Mouse (Mus musculus) hindbrain, embryonic 12.5 days (tissue): Measurements from ENCODE around the gene Leng8. TPM values are rescaled to one million over a fixed set of nuclear protein-coding genes. Genes with fewer than 3 reads are reported as not detected.

Experiments used
- ATAC-seq: fragments of 200-750 bp; cut with Nextera tagmentation; 2 replicates; pipeline ENCODE4 v1.8.0; 2017; ENCODE audit warnings: moderate TSS enrichment; ENCODE audit not compliant: low FRiP score
- H3K27ac ChIP-seq: fragments of 300-500 bp; sonication (generic); 2 replicates; pipeline ENCODE4 v1.5.1; 2016; ENCODE audit warnings: mild to moderate bottlenecking
- H3K27me3 ChIP-seq: fragments of 300-500 bp; sonication (generic); 2 replicates; pipeline ENCODE4 v1.6.1; 2016; ENCODE audit warnings: mild to moderate bottlenecking
- H3K36me3 ChIP-seq: fragments of 300-500 bp; sonication (generic); 2 replicates; pipeline ENCODE4 v1.6.1; 2016; ENCODE audit warnings: mild to moderate bottlenecking
- H3K4me1 ChIP-seq: fragments of 300-500 bp; sonication (generic); 2 replicates; pipeline ENCODE4 v1.6.1; 2016
- H3K4me2 ChIP-seq: fragments of 300-500 bp; sonication (generic); replicated peaks from 2 replicates; pipeline ENCODE4 v1.6.1; 2016; ENCODE audit warnings: mild to moderate bottlenecking
- H3K4me3 ChIP-seq: fragments of 300-500 bp; sonication (generic); 2 replicates; pipeline ENCODE4 v1.5.1; 2016; ENCODE audit warnings: mild to moderate bottlenecking
- H3K9ac ChIP-seq: fragments of 300-500 bp; sonication (generic); 2 replicates; pipeline ENCODE4 v1.6.1; 2016; ENCODE audit warnings: mild to moderate bottlenecking, moderate library complexity
- H3K9me3 ChIP-seq: fragments of 300-500 bp; sonication (generic); replicated peaks from 2 replicates; pipeline ENCODE4 v1.6.1; 2016; ENCODE audit warnings: mild to moderate bottlenecking
- WGBS: fragments of 180-500 bp; shearing (Covaris S2); methylation state at CpG from one replicate; pipeline ENCODE4 v1.1.7; 2016; 5-methylcytosine and 5-hydroxymethylcytosine counted together
- polyA plus RNA-seq: library from polyadenylated mRNA; unstranded; fragments of >200 nt; fragmentation: Nextera tagmentation; extraction: Ambion mirVana; gene quantifications from 2 replicates; pipeline ENCODE4 v1.2.1, GENCODE M21; 2016

Leng8 gene
- polyA plus RNA-seq: 115 and 118 TPM in 2 replicates

GRCm38 (mm10) chr7:4136771-4137531 is at the start of gene Leng8:
Gene Leng8 (plus strand): TSS chr7:4137039.
- peak within 1 kb of the TSS; percentile 75 for H3K4me2 ChIP-seq
- H3K27ac ChIP-seq: peak within 1 kb of the TSS; percentile 96
- under 1% methylated on average over 68 of the region's 78 CpGs for WGBS
- peaks cover 15% of the 10 kb centered on the region for H3K4me1 ChIP-seq
- peak; percentile 99 for ATAC-seq
- H3K4me3 ChIP-seq: peak within 1 kb of the TSS; percentile 69
- no peaks in the 10 kb centered on the region for H3K27me3 ChIP-seq
- peaks cover 45% of the 10 kb centered on the region for H3K36me3 ChIP-seq
- no peaks in the 10 kb centered on the region for H3K9me3 ChIP-seq
- H3K9ac ChIP-seq: peak within 1 kb of the TSS; percentile 74

GRCm38 (mm10) chr7:4087238-4087895 is 49.5 kb upstream of the Leng8 start:
- no peak overlapping the region for H3K4me3 ChIP-seq
- ATAC-seq: no peak
- no peak overlapping the region for H3K9ac ChIP-seq
- no peaks in the 10 kb centered on the region for H3K27me3 ChIP-seq
- H3K9me3 ChIP-seq: no peaks in the 10 kb centered on the region
- WGBS: 76% methylated on average over 4 of the region's 4 CpGs
- H3K4me2 ChIP-seq: no peak overlapping the region
- no peaks in the 10 kb centered on the region for H3K36me3 ChIP-seq
- no peaks in the 10 kb centered on the region for H3K4me1 ChIP-seq
- no peak overlapping the region for H3K27ac ChIP-seq

GRCm38 (mm10) chr7:4087896-4088480 is 48.9 kb upstream of the Leng8 start:
- no peaks in the 10 kb centered on the region for H3K27me3 ChIP-seq
- no peaks in the 10 kb centered on the region for H3K9me3 ChIP-seq
- no peaks in the 10 kb centered on the region for H3K4me1 ChIP-seq
- WGBS: 83% methylated on average over 6 of the region's 6 CpGs
- ATAC-seq: no peak
- no peak overlapping the region for H3K27ac ChIP-seq
- H3K36me3 ChIP-seq: no peaks in the 10 kb centered on the region
- no peak overlapping the region for H3K9ac ChIP-seq
- no peak overlapping the region for H3K4me2 ChIP-seq
- no peak overlapping the region for H3K4me3 ChIP-seq

- H3K4me1 ChIP-seq: no peaks in the 10 kb centered on the region
- ATAC-seq: no peak
- H3K9ac ChIP-seq: no peak overlapping the region
- H3K4me2 ChIP-seq: no peak overlapping the region
- no peak overlapping the region for H3K4me3 ChIP-seq
- no peaks in the 10 kb centered on the region for H3K36me3 ChIP-seq
- H3K27ac ChIP-seq: no peak overlapping the region
- no peaks in the 10 kb centered on the region for H3K27me3 ChIP-seq
- WGBS: 82% methylated on average over 2 of the region's 2 CpGs
- no peaks in the 10 kb centered on the region for H3K9me3 ChIP-seq
These were observed 48.2 kb upstream of the Leng8 start for GRCm38 (mm10) chr7:4088679-4089078.

- Histone ChIP-seq H3K4me3 (no peak overlapping the region), H3K27ac (no peak overlapping the region), H3K27me3 (no peaks in the 10 kb centered on the region), H3K36me3 (no peaks in the 10 kb centered on the region), H3K9ac (no peak overlapping the region), H3K9me3 (no peaks in the 10 kb centered on the region), H3K4me1 (no peaks in the 10 kb centered on the region), H3K4me2 (no peak overlapping the region)
- ATAC-seq: 0 out of 2 replicates have a peak, but pooled peaks have one; percentile 32
- WGBS: 43% methylated on average over 8 of the region's 8 CpGs
These were observed 45.7 kb upstream of the Leng8 start for GRCm38 (mm10) chr7:4091170-4091569.

GRCm38 (mm10) chr7:4098301-4098700 is 38.5 kb upstream of the Leng8 start:
- no peak overlapping the region for H3K27ac ChIP-seq
- H3K9ac ChIP-seq: no peak overlapping the region
- no peak overlapping the region for H3K4me2 ChIP-seq
- H3K4me1 ChIP-seq: no peaks in the 10 kb centered on the region
- no peak overlapping the region for H3K4me3 ChIP-seq
- no peaks in the 10 kb centered on the region for H3K9me3 ChIP-seq
- no peaks in the 10 kb centered on the region for H3K27me3 ChIP-seq
- WGBS: 83% methylated on average over 2 of the region's 2 CpGs
- no peak for ATAC-seq
- no peaks in the 10 kb centered on the region for H3K36me3 ChIP-seq

GRCm38 (mm10) chr7:4098832-4099231 is 38.0 kb upstream of the Leng8 start:
- H3K9me3 ChIP-seq: no peaks in the 10 kb centered on the region
- WGBS: 82% methylated on average over 2 of the region's 2 CpGs
- ATAC-seq: no peak
- no peak overlapping the region for H3K9ac ChIP-seq
- no peaks in the 10 kb centered on the region for H3K27me3 ChIP-seq
- no peaks in the 10 kb centered on the region for H3K4me1 ChIP-seq
- H3K27ac ChIP-seq: no peak overlapping the region
- no peak overlapping the region for H3K4me2 ChIP-seq
- no peak overlapping the region for H3K4me3 ChIP-seq
- H3K36me3 ChIP-seq: no peaks in the 10 kb centered on the region

GRCm38 (mm10) chr7:4101144-4101543 is 35.7 kb upstream of the Leng8 start:
- Histone ChIP-seq H3K4me1 (no peaks in the 10 kb centered on the region), H3K9me3 (no peaks in the 10 kb centered on the region), H3K4me3 (no peak overlapping the region), H3K27ac (no peak overlapping the region), H3K36me3 (no peaks in the 10 kb centered on the region), H3K4me2 (no peak overlapping the region), H3K9ac (no peak overlapping the region), H3K27me3 (no peaks in the 10 kb centered on the region)
- no peak for ATAC-seq
- 86% methylated on average over 5 of the region's 5 CpGs for WGBS

GRCm38 (mm10) chr7:4103411-4103810 is 33.4 kb upstream of the Leng8 start:
- Histone ChIP-seq H3K36me3 (no peaks in the 10 kb centered on the region), H3K9ac (no peak overlapping the region), H3K27me3 (no peaks in the 10 kb centered on the region), H3K4me2 (no peak overlapping the region), H3K9me3 (no peaks in the 10 kb centered on the region), H3K4me1 (no peaks in the 10 kb centered on the region), H3K4me3 (no peak overlapping the region), H3K27ac (no peak overlapping the region)
- 19% methylated on average over 4 of the region's 4 CpGs for WGBS
- no peak for ATAC-seq

- no peaks in the 10 kb centered on the region for H3K9me3 ChIP-seq
- 55% methylated on average over 3 of the region's 3 CpGs for WGBS
- no peak overlapping the region for H3K4me2 ChIP-seq
- no peak overlapping the region for H3K9ac ChIP-seq
- H3K4me3 ChIP-seq: no peak overlapping the region
- no peak for ATAC-seq
- peak overlapping the region; percentile 40; the same call in 1 of the 2 replicates for H3K27ac ChIP-seq
- H3K27me3 ChIP-seq: no peaks in the 10 kb centered on the region
- no peaks in the 10 kb centered on the region for H3K36me3 ChIP-seq
- no peaks in the 10 kb centered on the region for H3K4me1 ChIP-seq
These were observed 25.1 kb upstream of the Leng8 start for GRCm38 (mm10) chr7:4111766-4112165.

- Histone ChIP-seq H3K27me3 (peaks cover 11% of the 10 kb centered on the region; the same call in 1 of the 2 replicates), H3K36me3 (no peaks in the 10 kb centered on the region), H3K27ac (no peak overlapping the region), H3K4me1 (peaks cover 30% of the 10 kb centered on the region), H3K4me3 (no peak overlapping the region), H3K4me2 (no peak overlapping the region), H3K9ac (no peak overlapping the region), H3K9me3 (no peaks in the 10 kb centered on the region)
- no peak for ATAC-seq
- WGBS: 62% methylated on average over 8 of the region's 8 CpGs
These were observed 19.6 kb upstream of the Leng8 start for GRCm38 (mm10) chr7:4117050-4117814.

GRCm38 (mm10) chr7:4119344-4119902 is 17.4 kb upstream of the Leng8 start, which contains the start of gene Ttyh1:
Gene Ttyh1 (plus strand): TSS chr7:4119408.
- Histone ChIP-seq H3K4me1 (peaks cover 51% of the 10 kb centered on the region), H3K9ac (peak within 1 kb of the TSS; percentile 86), H3K4me2 (peak within 1 kb of the TSS; percentile 73), H3K27ac (peak within 1 kb of the TSS; percentile 92), H3K36me3 (no peaks in the 10 kb centered on the region), H3K4me3 (peak within 1 kb of the TSS; percentile 59), H3K9me3 (no peaks in the 10 kb centered on the region), H3K27me3 (peaks cover 11% of the 10 kb centered on the region; the same call in 1 of the 2 replicates)
- 1% methylated on average over 23 of the region's 37 CpGs for WGBS
- no peak for ATAC-seq
